Mouse (Mus musculus) erythroid progenitor cell, adult 5-6 weeks (primary cell): ENCODE data around the gene Usp38. TPM values are rescaled to one million over a fixed set of nuclear protein-coding genes. Genes with fewer than 3 reads are reported as not detected.

Experiments used
- ATAC-seq: replicated peaks from 2 replicates; pipeline ENCODE4 v1.8.0; 2016; ENCODE audit warnings: moderate number of reproducible peaks, mild to moderate bottlenecking, moderate TSS enrichment, inconsistent platforms; ENCODE audit not compliant: poor library complexity, low FRiP score, severe bottlenecking
- total RNA-seq, 2 experiments: library from RNA; stranded (forward) in 1 of 2; stranded (reverse) in 1 of 2; fragments of 150-400 nt in 1 of 2; fragments of 186-747, 209-891 nt in 1 of 2; gene quantifications; 2 replicates each; pipeline versions ENCODE4 v1.2.3 to v1.2.4; 2015 to 2017; ENCODE audit warnings: low replicate concordance in 2 of 2

Usp38 gene
- total RNA-seq, 2 experiments from 2014 or later = 15.7 to 23.1 TPM

DNA sequence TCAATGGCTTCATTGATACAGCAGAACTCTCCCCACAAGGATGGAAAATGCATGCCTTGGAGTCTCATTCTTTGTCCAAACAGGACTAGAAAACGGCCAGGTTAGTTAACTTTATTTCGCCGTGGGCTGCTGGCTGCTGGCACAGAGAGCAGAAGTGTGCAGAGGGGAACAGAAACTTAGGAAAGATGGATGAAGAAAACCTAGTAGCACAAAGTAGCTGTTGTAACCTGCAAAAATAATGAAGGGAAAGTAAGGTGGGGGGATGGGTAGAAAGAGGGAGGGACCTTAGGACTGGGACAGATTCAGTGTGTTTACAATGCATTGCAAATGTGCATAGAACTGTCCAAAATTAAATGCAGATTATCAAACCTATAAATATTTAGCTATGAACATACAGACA is 51.6 kb downstream of the Usp38 start:
- no peak for ATAC-seq

DNA sequence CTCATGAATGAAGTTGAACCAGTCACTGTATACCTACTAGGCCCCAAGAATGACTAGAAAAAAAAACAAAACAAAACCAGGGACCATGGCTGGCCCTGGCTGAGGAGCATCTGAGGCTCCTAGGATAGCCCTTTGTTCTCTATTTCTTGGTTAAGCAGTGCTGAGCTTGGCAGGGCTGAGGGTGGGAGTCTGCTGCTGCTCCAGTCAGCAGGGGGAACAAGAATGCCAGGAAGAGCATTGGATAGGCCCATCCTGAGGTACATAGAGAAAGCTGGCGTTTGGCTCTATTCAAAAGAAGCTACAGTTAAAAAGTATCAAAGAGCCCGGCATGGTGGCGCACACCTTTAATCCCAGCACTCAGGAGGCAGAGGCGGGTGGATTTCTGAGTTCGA is 52.1 kb downstream of the Usp38 start:
- no peak for ATAC-seq

DNA sequence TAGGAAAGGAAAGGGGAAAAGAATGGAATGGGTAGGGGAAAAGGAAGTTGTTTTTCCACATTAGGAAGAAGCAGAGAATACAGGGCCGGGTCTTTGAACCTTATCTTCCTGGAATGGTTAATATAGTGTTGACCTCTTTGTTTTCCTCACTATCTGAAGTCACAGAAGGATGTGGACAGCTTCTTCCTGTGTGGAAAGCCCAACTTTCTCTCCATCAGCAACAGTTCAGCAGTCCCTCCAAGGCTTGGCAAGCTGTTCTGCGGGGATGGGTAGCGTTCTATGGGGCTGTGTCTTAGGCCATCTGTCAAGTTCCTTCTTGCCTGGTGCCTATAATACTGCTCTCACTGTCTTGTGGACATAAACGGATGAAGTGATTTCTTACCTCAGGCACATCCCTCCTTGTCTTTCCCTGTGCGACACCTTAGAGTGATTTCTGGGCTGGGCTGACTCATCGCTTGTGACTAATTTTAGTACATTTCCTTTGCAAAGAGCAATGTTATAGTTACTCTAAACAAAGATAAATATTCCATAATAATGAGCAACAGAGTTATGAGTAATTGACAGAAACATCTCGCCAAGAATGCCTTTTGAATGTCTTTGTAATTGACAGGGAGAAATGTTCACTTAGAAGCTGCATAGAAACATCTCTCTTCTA is 52.7 kb downstream of the Usp38 start:
- ATAC-seq = no peak

- no peak for ATAC-seq
Measured at GRCm38 (mm10) chr8:80961070-80961609, 53.6 kb downstream of the Usp38 start.

- ATAC-seq = no peak
Measured at GRCm38 (mm10) chr8:80959588-80960268, 55.0 kb downstream of the Usp38 start.

- no peak for ATAC-seq
Measured at GRCm38 (mm10) chr8:80957776-80958175, 57.0 kb downstream of the Usp38 start.

DNA sequence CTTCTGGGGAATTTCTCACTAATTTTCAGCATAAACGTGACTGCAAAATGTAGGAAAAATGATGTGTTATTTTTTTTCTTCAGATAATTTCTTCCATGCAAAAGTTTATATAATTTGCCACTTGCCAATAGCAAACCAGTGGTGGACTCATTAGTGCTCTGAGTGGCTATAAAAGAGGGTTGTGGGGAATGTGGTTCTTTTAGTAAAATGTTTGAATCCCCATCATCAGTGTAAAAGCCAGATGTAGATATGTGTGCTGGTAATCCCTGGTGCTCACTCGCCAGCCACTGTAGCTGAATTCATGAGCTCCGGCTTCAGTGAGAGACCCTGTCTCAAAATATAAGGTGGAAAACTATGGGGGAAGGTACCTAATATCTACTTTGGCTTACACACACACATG is 61.8 kb downstream of the Usp38 start:
- ATAC-seq = no peak

DNA sequence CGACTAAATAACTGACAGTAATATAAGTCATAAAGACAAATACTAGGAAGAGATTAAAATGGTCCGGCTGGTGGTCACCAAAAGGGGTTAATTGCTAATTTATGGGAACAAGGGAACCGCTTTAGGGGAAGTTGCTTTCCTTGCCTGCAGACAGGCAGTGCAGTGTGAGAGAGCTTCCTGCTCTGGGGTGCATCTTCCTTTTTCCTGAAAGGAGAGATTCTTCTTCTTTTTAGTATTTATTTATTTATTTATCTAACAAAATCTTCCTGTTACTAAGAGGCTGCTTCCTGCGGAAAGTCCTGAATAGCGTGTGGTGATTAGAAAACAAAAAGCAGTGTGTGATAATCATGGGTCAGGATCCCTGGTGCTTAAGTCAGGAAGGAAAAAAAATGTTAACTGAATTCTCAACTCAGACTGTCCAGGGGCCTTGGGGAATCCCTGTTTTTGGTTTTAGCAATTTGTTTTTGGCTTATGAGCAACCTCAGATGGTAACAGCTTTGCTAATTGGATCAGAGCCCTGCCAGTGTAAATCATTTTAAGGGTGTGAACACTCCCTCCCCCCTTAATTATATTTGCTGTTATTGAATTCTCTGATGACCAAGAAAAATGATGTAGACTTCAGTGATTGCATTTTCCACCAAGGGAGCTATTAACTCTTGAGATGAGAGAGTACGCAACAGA is 62.4 kb downstream of the Usp38 start:
- no peak for ATAC-seq

- ATAC-seq = no peak
Measured at GRCm38 (mm10) chr8:80948405-80949183, 66.1 kb downstream of the Usp38 start.

DNA sequence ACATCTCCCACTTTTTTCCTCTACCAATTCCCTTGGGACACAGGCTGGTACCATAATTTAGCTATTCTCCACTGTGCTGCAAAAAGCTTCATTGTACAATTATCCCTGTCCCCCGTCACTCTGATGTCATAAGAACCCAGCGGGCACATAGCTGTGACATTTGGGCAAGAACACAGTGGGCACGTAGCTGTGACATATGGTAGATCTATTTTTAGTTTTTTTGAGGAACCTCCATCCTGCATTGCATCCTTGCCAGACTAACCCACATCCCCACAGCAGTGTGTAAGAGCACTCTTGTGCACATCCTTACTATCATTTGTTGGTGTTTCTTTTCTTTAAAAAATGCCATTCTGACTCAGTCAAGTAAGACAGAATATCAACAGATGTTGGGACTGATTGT is 71.0 kb downstream of the Usp38 start:
- no peak for ATAC-seq

- ATAC-seq = no peak
Measured at GRCm38 (mm10) chr8:80941621-80942020, 73.1 kb downstream of the Usp38 start.

- no peak for ATAC-seq
Measured at GRCm38 (mm10) chr8:80937814-80938650, 76.7 kb downstream of the Usp38 start.

Other genes with a start within 250 kb of the Usp38 start
- gene Gab1, start 134.4 kb downstream of the Usp38 start, total RNA-seq (2015; ENCODE audit: low replicate concordance) = 19.3 and 25.2 TPM in 2 replicates
- 5.8 and 13.2 TPM in 2 replicates for gene Gab1, start 134.4 kb downstream of the Usp38 start, total RNA-seq (2017; ENCODE audit: low replicate concordance)